Mouse (Mus musculus): ENCODE measurements around the gene Atf7ip2.
"Not testable (repeated sequence)": the region's sequence is repeated elsewhere in the genome, so short reads cannot be mapped to it uniquely, and the experiment has no call there.

DNA sequence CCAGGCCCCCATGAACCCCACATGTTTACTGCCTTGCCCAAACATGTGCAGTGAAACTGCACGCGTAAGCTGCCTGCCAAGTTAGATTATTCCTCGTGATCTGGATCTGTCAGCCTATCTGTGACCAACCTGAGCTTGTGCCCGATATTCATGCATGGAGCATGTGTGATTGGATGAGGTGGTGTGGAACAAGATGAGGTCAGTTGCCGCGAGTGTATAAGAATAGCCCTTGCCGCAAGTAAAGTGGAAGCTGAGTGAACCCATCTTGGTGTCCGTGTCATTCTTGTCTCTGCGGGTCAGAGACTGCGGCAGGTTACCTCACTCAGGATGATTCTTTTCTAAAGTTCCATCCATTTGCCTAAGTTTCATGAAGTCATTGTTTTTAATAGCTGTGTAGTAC, 5.1 kb upstream of the Atf7ip2 start:
- TF ChIP-seq MAX (IDR thresholded peaks at IDR 0.05); CTCF (IDR thresholded peaks at IDR 0.05; ENCODE audit: control insufficient read depth, insufficient read depth, insufficient read length): not testable (repeated sequence)

All from C2C12 (cell line).